Mouse (Mus musculus) left cerebral cortex, postnatal 36 days (tissue): ENCODE measurements around the gene Mrpl14. TPM values are rescaled to one million over a fixed set of nuclear protein-coding genes. Genes with fewer than 3 reads are reported as not detected.

Experiments used
- DNase-seq, 2 experiments: peaks; one replicate each; pipeline ENCODE4 v3.0.0; 2021 to 2022; ENCODE audit warnings: low spot score in 2 of 2, mixed read lengths in 1 of 2
- intact Hi-C: fragments of 180-260 bp; cut with DNase I; formaldehyde crosslinking; loops from one replicate; pipeline ENCODE4 v1.15.1; 2025
- total RNA-seq, 2 experiments: library from RNA; stranded (reverse); gene quantifications; 2 replicates each; pipeline ENCODE4 v1.2.3; 2021

Mrpl14 gene
- total RNA-seq, 2 experiments from 2014 or later = 38.3 to 47.5 TPM

- intact Hi-C loops = loop anchor here (10.0 kb wide), 1 partner anchor 428 kb away; the partner anchor contains the start of gene Gtpbp2
Measured at GRCm38 (mm10) chr17:45737078-45737601, 51.0 kb downstream of the Mrpl14 start.

GRCm38 (mm10) chr17:45742371-45743147, 56.4 kb downstream of the Mrpl14 start:
- no peak for DNase-seq
- intact Hi-C loops = no loop called here

More at GRCm38 (mm10) chr17:45737078-45737601, 51.0 kb downstream of the Mrpl14 start:
- no peak for DNase-seq

DNA sequence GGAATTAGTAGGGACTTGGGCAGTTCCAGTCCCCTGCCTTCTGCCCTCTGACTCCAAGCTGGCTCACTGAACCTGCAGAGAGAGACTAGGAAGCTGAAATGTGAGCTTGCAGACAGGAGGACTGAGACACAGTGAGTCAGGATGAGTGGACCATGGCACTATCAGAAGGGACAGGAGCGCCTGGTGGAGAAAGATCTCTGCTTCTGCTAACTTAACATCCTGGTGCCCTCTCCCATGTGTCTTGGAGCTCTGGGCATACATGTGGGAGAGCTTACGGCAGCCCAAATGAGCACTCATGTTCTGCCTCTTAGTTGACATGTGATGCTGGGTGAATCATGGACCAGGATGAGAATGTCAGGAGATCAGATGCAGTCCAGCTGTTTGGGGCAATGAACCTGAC, 59.5 kb downstream of the Mrpl14 start:
- intact Hi-C loops = no loop called here
- no peak for DNase-seq

GRCm38 (mm10) chr17:45746755-45747154, 60.6 kb downstream of the Mrpl14 start:
- no peak for DNase-seq
- intact Hi-C loops = no loop called here

- DNase-seq = no peak
- intact Hi-C loops = no loop called here
Measured at GRCm38 (mm10) chr17:45747293-45747692, 61.2 kb downstream of the Mrpl14 start.

Other genes starting within 250 kb of the Mrpl14 start
- gene Spats1, start 210.9 kb upstream of the Mrpl14 start, total RNA-seq = 1 to 10 TPM; 7.2 to 8.3 TPM
- gene Aars2, start 179.5 kb upstream of the Mrpl14 start, total RNA-seq = 10 to 100 TPM; 23.1 to 26.4 TPM
- gene Tcte1, start 162.9 kb upstream of the Mrpl14 start, total RNA-seq = 1 to 10 TPM; 1.3 to 1.9 TPM
- gene Tmem151b, start 136.6 kb upstream of the Mrpl14 start, total RNA-seq = 100 to 1,000 TPM; 120 to 121 TPM
- 1 to 10 TPM; 1.7 to 2.7 TPM for gene Nfkbie, start 130.6 kb upstream of the Mrpl14 start, total RNA-seq
- 10 to 100 TPM; 24.7 to 33.0 TPM for gene Slc35b2, start 122.4 kb upstream of the Mrpl14 start, total RNA-seq
- 1,000 to 10,000 TPM; 1,413 to 1,526 TPM for gene Hsp90ab1, start 113.1 kb upstream of the Mrpl14 start, total RNA-seq
- gene Slc29a1, start 86.7 kb upstream of the Mrpl14 start, total RNA-seq = 10 to 100 TPM; 17.1 to 23.2 TPM
- not detected for gene Mymx, start 84.2 kb upstream of the Mrpl14 start, total RNA-seq
- gene Capn11, start 27.0 kb upstream of the Mrpl14 start, total RNA-seq = under 1 TPM; 0.12 to 0.66 TPM
- gene Tmem63b, start 583 bp downstream of the Mrpl14 start, total RNA-seq = 100 to 1,000 TPM; 177 to 186 TPM
- gene 1600014C23Rik, start 47.5 kb downstream of the Mrpl14 start, total RNA-seq = not detected